Mouse (Mus musculus): ENCODE results near the gene Mark1. TPM values are rescaled to one million over a fixed set of nuclear protein-coding genes. Genes with fewer than 3 reads are reported as not detected.

Gene Mark1
- polyA plus RNA-seq, 1 experiment, result not detected

DNA sequence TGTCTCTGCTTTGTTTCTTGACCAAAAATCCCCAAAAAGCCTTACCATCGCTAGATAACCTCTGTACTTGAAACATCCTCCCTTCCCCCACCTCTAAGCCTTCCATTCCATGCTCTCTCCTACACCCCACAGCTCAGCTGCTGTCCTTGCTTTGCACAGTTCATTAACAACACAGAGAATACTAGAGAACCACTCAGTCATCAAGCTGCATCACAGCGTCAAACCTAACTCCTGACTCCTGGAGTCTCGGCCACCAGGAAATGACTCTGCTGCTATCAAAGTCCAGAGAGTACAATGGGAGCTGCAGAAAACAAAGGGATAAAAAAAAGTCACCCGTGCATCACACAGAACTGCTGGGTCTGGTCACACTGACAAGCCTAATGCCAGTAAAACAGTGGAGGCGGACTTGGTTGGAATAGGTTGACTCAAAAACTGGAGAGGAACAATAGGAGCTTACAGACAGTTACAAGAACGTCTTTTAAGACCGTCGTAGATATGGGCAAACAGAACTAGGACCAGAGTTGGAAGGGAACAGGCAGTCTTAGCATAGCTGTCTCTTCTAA is 27.1 kb downstream of the Mark1 start:
- H3K27ac ChIP-seq (ENCODE audit: insufficient read depth, low read depth, low read length), result no peak overlapping the region
- 42% methylated on average over 8 of the region's 8 CpGs for WGBS
- H3K4me3 ChIP-seq (ENCODE audit: insufficient read depth, low read depth, low read length), result no peak overlapping the region
- H3K4me1 ChIP-seq (ENCODE audit: control insufficient read depth, insufficient read depth, low read length), result peaks cover 7% of the 10 kb centered on the region
- no peak for TF ChIP-seq POLR2A (IDR thresholded peaks at IDR 0.05; ENCODE audit: insufficient read depth, low read depth, low read length)
- TF ChIP-seq CTCF (IDR thresholded peaks at IDR 0.05; ENCODE audit: insufficient read depth, low read depth, low read length), result no peak

DNA sequence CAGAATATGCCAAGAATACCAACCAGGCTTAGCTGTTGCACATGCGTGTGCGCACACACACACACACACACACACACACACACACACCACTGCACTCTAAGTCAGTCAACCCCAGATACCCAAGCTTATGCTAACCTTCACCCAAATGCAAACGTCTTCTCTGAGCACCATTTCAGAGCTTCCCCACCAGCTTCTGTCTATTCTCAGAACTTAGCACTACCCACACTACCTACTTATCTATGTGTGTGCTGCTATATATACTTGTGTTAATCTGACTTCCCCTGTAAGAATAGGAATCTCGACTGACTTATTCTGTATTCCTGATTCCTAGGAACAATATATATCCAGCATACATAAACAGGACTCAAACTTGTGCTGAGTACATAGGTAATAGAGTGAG is 30.0 kb downstream of the Mark1 start:
- peaks cover 7% of the 10 kb centered on the region for H3K4me1 ChIP-seq (ENCODE audit: control insufficient read depth, insufficient read depth, low read length)
- H3K4me3 ChIP-seq (ENCODE audit: insufficient read depth, low read depth, low read length), result no peak overlapping the region
- WGBS, result 73% methylated on average over 4 of the region's 4 CpGs
- no peak for TF ChIP-seq POLR2A (IDR thresholded peaks at IDR 0.05; ENCODE audit: insufficient read depth, low read depth, low read length)
- TF ChIP-seq CTCF (IDR thresholded peaks at IDR 0.05; ENCODE audit: insufficient read depth, low read depth, low read length), result no peak
- no peak overlapping the region for H3K27ac ChIP-seq (ENCODE audit: insufficient read depth, low read depth, low read length)

DNA sequence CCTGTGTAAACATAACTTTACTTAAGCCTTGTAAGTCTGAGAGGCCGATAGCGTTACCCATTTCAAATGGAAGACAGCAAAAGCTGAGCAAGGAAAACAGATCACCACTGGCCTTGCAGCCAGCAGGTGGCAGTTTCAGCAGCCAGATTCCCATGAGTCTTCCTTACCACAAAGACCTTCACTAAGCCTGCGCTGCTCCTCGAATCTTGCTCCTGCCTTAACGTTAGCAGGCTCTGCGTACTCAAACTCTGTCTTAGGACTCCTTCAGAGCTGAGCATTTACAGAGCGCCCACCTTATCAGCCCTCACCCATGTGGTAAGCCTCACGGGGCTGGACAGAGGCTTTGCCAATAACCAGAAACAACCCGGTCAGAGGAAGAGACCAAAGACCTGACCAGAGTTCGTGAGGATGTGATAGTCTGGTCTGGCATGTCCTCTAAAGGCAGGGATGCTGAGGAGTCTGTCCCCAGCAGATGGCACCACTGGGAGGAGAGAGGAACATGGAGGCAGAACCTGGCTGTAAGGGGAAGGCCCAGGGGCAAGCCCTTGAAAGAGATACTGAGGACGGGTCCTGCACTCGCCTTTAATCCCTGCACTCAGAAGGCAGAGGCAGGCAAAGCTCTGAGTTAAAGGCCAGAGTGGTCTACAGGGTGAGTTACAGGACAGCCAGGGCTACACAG is 33.5 kb downstream of the Mark1 start:
- TF ChIP-seq POLR2A (IDR thresholded peaks at IDR 0.05; ENCODE audit: insufficient read depth, low read depth, low read length) (no peak), CTCF (IDR thresholded peaks at IDR 0.05; ENCODE audit: insufficient read depth, low read depth, low read length) (peak; percentile 36; the same call in 1 of the 2 replicates)
- Histone ChIP-seq H3K27ac (ENCODE audit: insufficient read depth, low read depth, low read length) (no peak overlapping the region), H3K4me3 (ENCODE audit: insufficient read depth, low read depth, low read length) (no peak overlapping the region), H3K4me1 (ENCODE audit: control insufficient read depth, insufficient read depth, low read length) (peaks cover 5% of the 10 kb centered on the region)
- 59% methylated on average over 12 of the region's 12 CpGs for WGBS

DNA sequence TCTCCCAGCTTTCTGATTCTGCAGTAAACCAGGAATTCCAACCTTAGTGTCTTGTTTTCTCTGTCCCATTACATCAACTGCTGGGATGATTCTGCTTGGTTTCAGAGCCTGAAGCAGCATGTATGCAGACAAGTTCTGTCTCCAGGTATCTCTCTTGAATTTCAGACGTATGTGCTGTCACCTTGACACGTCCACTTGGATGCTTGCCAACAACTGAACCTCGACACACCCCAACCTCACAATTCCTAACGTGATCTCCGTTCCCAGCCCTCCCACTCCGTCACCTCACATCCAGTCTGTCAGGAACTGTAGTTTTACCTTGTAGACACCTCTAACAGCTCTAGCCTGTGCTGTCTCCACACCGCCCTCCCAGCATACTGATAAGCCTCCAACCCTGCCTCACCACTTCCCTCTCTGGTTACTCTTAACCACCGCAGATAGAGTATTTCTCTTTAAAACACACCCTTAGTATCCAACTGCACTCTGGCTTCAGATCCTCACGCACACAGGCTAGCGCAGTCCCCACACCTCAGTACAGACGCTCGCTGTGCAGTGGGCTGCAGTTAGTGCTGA is 36.2 kb downstream of the Mark1 start:
- 83% methylated on average over 12 of the region's 12 CpGs for WGBS
- TF ChIP-seq POLR2A (IDR thresholded peaks at IDR 0.05; ENCODE audit: insufficient read depth, low read depth, low read length), result no peak
- TF ChIP-seq CTCF (IDR thresholded peaks at IDR 0.05; ENCODE audit: insufficient read depth, low read depth, low read length), result no peak

DNA sequence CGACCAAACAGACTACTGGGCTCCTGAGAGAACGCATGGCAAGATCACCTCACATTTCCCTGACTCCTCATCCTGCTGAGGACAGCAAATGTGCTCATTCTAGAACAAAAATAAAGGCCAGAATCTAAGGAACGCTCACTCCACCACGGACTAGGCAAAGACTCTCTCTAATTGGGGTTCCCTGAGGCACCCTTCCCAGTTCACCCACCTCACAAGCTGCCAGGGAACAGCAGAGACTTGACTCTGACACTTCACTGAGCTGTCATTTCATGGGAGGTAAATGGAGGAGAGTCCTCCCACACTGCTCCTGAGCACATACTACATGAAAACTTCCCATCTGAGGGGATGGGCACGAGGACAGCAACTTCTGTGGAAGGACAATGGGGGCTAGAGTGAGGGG is 37.5 kb downstream of the Mark1 start:
- Histone ChIP-seq H3K4me1 (ENCODE audit: control insufficient read depth, insufficient read depth, low read length) (peaks cover 14% of the 10 kb centered on the region), H3K27ac (ENCODE audit: insufficient read depth, low read depth, low read length) (no peak overlapping the region), H3K4me3 (ENCODE audit: insufficient read depth, low read depth, low read length) (no peak overlapping the region)
- WGBS, result 85% methylated on average over 5 of the region's 5 CpGs
- TF ChIP-seq CTCF (IDR thresholded peaks at IDR 0.05; ENCODE audit: insufficient read depth, low read depth, low read length), result no peak
- no peak for TF ChIP-seq POLR2A (IDR thresholded peaks at IDR 0.05; ENCODE audit: insufficient read depth, low read depth, low read length)

More for the DNA sequence above, 36.2 kb downstream of the Mark1 start:
- Histone ChIP-seq H3K4me3 (ENCODE audit: insufficient read depth, low read depth, low read length) (no peak overlapping the region), H3K4me1 (ENCODE audit: control insufficient read depth, insufficient read depth, low read length) (peaks cover 14% of the 10 kb centered on the region), H3K27ac (ENCODE audit: insufficient read depth, low read depth, low read length) (no peak overlapping the region)

DNA sequence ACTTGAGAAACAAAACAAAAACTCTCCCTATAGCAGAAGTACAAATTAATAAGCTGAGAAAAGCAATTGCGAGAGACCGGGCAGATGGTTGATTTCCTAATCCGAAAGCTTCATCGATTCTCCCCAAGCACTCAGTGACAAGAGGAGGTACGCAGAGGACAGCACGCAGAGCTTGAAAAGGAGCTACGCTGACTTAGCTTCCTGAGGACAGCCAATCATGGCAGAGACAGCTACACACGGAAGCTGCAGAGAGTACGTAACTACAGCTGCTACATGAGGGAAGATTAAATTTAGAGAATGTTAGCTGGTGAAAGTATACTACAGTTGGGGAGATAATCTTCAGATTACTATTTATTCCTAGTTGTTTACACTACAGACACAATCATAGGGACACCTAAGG is 40.6 kb downstream of the Mark1 start:
- TF ChIP-seq CTCF (IDR thresholded peaks at IDR 0.05; ENCODE audit: insufficient read depth, low read depth, low read length) (no peak), POLR2A (IDR thresholded peaks at IDR 0.05; ENCODE audit: insufficient read depth, low read depth, low read length) (no peak)
- 50% methylated on average over 9 of the region's 9 CpGs for whole genome bisulfite sequencing
- H3K4me3 ChIP-seq (ENCODE audit: insufficient read depth, low read depth, low read length), result no peak overlapping the region
- 0 out of 2 replicates have a peak overlapping the region, but pooled peaks have one; percentile 11 for H3K27ac ChIP-seq (ENCODE audit: insufficient read depth, low read depth, low read length)
- peaks cover 8% of the 10 kb centered on the region for H3K4me1 ChIP-seq (ENCODE audit: control insufficient read depth, insufficient read depth, low read length)

DNA sequence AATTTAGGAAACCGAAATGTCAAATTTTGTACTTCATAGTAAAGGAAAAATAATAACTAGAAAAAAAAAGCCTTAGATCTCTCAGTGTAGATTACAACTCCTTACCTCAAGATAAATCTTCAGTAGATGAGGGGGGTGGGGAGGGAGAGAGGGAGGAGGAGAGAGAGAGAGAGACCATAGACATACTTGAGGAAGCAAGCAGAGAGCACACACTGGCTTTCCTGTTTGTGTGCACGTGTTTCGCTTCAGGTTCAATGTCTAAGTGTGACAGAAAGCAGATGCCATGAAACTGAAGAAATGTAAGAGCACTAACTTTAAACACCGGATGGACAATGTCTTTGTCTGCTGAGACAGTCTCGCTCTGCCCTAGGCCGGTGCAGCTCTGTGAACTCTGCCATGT is 41.0 kb downstream of the Mark1 start:
- TF ChIP-seq CTCF (IDR thresholded peaks at IDR 0.05; ENCODE audit: insufficient read depth, low read depth, low read length) (no peak), POLR2A (IDR thresholded peaks at IDR 0.05; ENCODE audit: insufficient read depth, low read depth, low read length) (no peak)
- WGBS, result 77% methylated on average over 6 of the region's 6 CpGs
- Histone ChIP-seq H3K4me1 (ENCODE audit: control insufficient read depth, insufficient read depth, low read length) (peaks cover 8% of the 10 kb centered on the region), H3K27ac (ENCODE audit: insufficient read depth, low read depth, low read length) (no peak overlapping the region), H3K4me3 (ENCODE audit: insufficient read depth, low read depth, low read length) (no peak overlapping the region)

DNA sequence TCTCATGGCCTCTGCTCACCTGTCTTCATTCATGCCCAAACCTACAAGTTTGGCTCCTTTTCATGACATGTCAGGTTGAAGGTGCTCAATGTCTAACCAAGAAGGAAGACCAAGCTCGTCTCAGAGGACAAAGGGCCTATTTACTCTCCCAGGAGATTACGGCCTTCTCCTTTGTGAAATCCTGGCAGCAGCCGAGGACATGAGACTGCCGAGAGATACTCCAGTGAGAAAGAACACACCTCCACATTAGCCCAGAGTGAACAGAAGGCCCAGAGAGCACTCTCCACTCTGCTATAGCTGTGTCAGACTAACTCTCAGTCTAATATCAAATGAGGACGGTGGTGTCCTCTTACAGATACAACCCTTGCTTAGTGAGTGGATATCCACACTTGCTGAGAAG is 47.6 kb downstream of the Mark1 start:
- H3K4me3 ChIP-seq (ENCODE audit: insufficient read depth, low read depth, low read length), result no peak overlapping the region
- H3K27ac ChIP-seq (ENCODE audit: insufficient read depth, low read depth, low read length), result no peak overlapping the region
- TF ChIP-seq CTCF (IDR thresholded peaks at IDR 0.05; ENCODE audit: insufficient read depth, low read depth, low read length), result no peak
- no peak for TF ChIP-seq POLR2A (IDR thresholded peaks at IDR 0.05; ENCODE audit: insufficient read depth, low read depth, low read length)
- WGBS, result 42% methylated on average over 5 of the region's 5 CpGs
- peaks cover 7% of the 10 kb centered on the region for H3K4me1 ChIP-seq (ENCODE audit: control insufficient read depth, insufficient read depth, low read length)

DNA sequence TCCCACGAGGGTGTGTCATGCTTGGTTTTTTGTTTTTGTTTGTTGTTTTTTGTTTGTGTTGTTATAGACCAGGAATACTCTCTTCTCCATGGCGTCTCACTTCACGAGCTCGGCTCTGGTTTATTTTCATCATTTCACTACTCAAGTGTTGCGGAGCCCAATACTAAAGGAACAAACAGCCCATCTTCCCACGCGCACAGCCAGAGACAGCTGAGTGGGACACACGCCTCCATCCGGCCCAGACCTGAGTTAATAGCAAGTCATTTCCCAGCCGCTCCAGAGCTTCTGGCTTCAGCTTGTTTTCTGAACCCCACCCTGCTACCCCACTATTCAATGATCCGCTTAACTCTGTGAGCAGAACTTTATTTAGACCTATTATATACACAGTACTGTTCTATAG is 48.3 kb downstream of the Mark1 start:
- WGBS, result 37% methylated on average over 11 of the region's 11 CpGs
- no peak for TF ChIP-seq POLR2A (IDR thresholded peaks at IDR 0.05; ENCODE audit: insufficient read depth, low read depth, low read length)
- TF ChIP-seq CTCF (IDR thresholded peaks at IDR 0.05; ENCODE audit: insufficient read depth, low read depth, low read length), result no peak
- Histone ChIP-seq H3K27ac (ENCODE audit: insufficient read depth, low read depth, low read length) (no peak overlapping the region), H3K4me1 (ENCODE audit: control insufficient read depth, insufficient read depth, low read length) (peaks cover 7% of the 10 kb centered on the region), H3K4me3 (ENCODE audit: insufficient read depth, low read depth, low read length) (no peak overlapping the region)

All from olfactory bulb, adult 2 months (tissue).